In the genomic region with DNA sequence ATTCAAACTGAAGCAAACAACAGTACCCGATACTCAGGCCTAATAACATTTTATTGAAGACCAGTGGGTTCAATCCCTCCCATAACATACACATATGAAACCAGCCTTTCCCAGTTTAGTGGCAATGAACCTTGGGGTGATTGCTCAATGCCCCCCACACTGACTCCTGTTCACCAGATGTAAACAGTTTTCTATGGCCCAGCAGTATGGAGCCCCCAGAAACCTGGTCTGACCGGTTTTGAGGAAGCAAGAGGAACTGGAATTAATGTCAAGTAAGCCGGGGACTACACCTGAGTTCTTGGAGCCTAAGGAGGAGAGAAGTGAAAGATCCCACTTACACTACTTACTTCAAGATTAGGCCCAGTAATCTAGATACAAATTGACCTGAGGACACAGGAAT, we compare ENCODE assay signal across 22 mouse cellular contexts. TPM values are rescaled to one million over a fixed set of nuclear protein-coding genes. Genes with fewer than 3 reads are reported as not detected.
DNase-seq lines count a peak whose midpoint lies in the region; ATAC-seq lines count a peak whose summit lies in the region.
"Had no signal": no experiment of that assay in that cellular context is flagged by ENCODE, and none has a peak within 500 bp of the region (broad histone marks: within the 10 kb centered on the region; RNA-seq: fewer than 3 reads in every experiment).

No protein-coding gene starts in this region.

- H3K4me1 ChIP-seq in embryonic facial prominence, embryonic 14.5 days (ENCODE audit: control insufficient read depth, insufficient read depth, low read length) = no peaks in the 10 kb centered on the region
- no peaks in the 10 kb centered on the region for H3K4me1 ChIP-seq in embryonic facial prominence, embryonic 10.5 days
- H3K4me1 ChIP-seq in lung, embryonic 16.5 days (replicated peaks; ENCODE audit: control insufficient read depth, insufficient read depth, low read length) = peaks cover 27% of the 10 kb centered on the region
- H3K4me1 ChIP-seq in stomach, embryonic 14.5 days (ENCODE audit: control insufficient read depth, insufficient read depth, low read length) = no peaks in the 10 kb centered on the region; the same call in 1 of the 2 replicates
- H3K4me1 ChIP-seq: embryonic facial prominence, embryonic 13.5 days; forebrain, embryonic 13.5 days; hindbrain, embryonic 10.5 days had no signal

- peaks cover 40% of the 10 kb centered on the region for H3K36me3 ChIP-seq in embryonic facial prominence, embryonic 14.5 days (ENCODE audit: control insufficient read depth, insufficient read depth, low read length)
- peaks cover 46% of the 10 kb centered on the region for H3K36me3 ChIP-seq in embryonic facial prominence, embryonic 10.5 days (replicated peaks)
- peaks cover 15% of the 10 kb centered on the region for H3K36me3 ChIP-seq in lung, embryonic 16.5 days (ENCODE audit: control insufficient read depth, insufficient read depth, low read length)
- peaks cover 17% of the 10 kb centered on the region; the same call in 1 of the 2 replicates for H3K36me3 ChIP-seq in stomach, embryonic 14.5 days (ENCODE audit: control insufficient read depth, insufficient read depth, low read length)

- peak; percentile 53; the same call in 1 of the 2 replicates for ATAC-seq in embryonic facial prominence, embryonic 14.5 days (ENCODE audit: low read depth)
- peak; percentile 47; the same call in 1 of the 2 replicates for ATAC-seq in lung, embryonic 16.5 days (ENCODE audit: low read depth)
- ATAC-seq in stomach, embryonic 14.5 days (ENCODE audit: insufficient number of reproducible peaks, insufficient read depth, low FRiP score, low read depth) = peak; percentile 62
- ATAC-seq: CD4-positive, CD25-positive, alpha-beta regulatory T cell, adult 4 months; forebrain, embryonic 13.5 days had no signal

- peak; percentile 47 for DNase-seq in embryonic facial prominence, embryonic 14.5 days (ENCODE audit: low spot score)
- no peak for DNase-seq in embryonic facial prominence, embryonic 10.5 days (ENCODE audit: low spot score)
- DNase-seq in lung, postnatal 25 days (ENCODE audit: low spot score) = no peak
- DNase-seq in kidney, postnatal 14 days = no peak
- no peak for DNase-seq in layer of hippocampus, adult 8-10 months (ENCODE audit: low spot score in 2 of 2)
- DNase-seq: adrenal gland, adult 8-10 months; adrenal gland, postnatal 36 days; cerebellum, adult 2 months; cerebellum, postnatal 10 days; embryo, embryonic 11 days; gastrocnemius, adult 2 months; gastrocnemius, postnatal 25 days had no signal

- H3K27me3 ChIP-seq in embryonic facial prominence, embryonic 14.5 days (replicated peaks; ENCODE audit: control insufficient read depth, insufficient read depth, low read length) = no peaks in the 10 kb centered on the region
- H3K27me3 ChIP-seq in embryonic facial prominence, embryonic 10.5 days (replicated peaks; ENCODE audit: low read depth, poor library complexity, severe bottlenecking) = no peaks in the 10 kb centered on the region
- H3K27me3 ChIP-seq in lung, embryonic 16.5 days (ENCODE audit: control insufficient read depth, insufficient read depth, low read depth, low read length) = no peaks in the 10 kb centered on the region
- no peaks in the 10 kb centered on the region for H3K27me3 ChIP-seq in stomach, embryonic 14.5 days (ENCODE audit: control insufficient read depth, insufficient read depth, low read length)
- H3K27me3 ChIP-seq: embryonic facial prominence, embryonic 13.5 days; forebrain, embryonic 13.5 days; heart, embryonic 12.5 days had no signal

- 81% methylated on average over 3 of the region's 3 CpGs for WGBS in embryonic facial prominence, embryonic 14.5 days
- WGBS in embryonic facial prominence, embryonic 10.5 days = 74% methylated on average over 3 of the region's 3 CpGs
- WGBS in lung, embryonic 16.5 days = 73% methylated on average over 3 of the region's 3 CpGs
- 67% methylated on average over 3 of the region's 3 CpGs for WGBS in stomach, embryonic 14.5 days

- no peak overlapping the region for H3K4me3 ChIP-seq in embryonic facial prominence, embryonic 14.5 days (ENCODE audit: low read depth, low read length)
- H3K4me3 ChIP-seq in embryonic facial prominence, embryonic 10.5 days = no peak overlapping the region
- no peak overlapping the region for H3K4me3 ChIP-seq in lung, embryonic 16.5 days (ENCODE audit: low read length)
- H3K4me3 ChIP-seq in stomach, embryonic 14.5 days (ENCODE audit: low read depth, low read length) = no peak overlapping the region
- H3K4me3 ChIP-seq: embryonic facial prominence, embryonic 13.5 days; forebrain, embryonic 13.5 days; gastrocnemius, adult 2 months; heart, embryonic 12.5 days; hindbrain, embryonic 10.5 days had no signal

- H3K4me2 ChIP-seq in embryonic facial prominence, embryonic 14.5 days (ENCODE audit: low read depth, low read length) = no peak overlapping the region
- no peak overlapping the region for H3K4me2 ChIP-seq in lung, embryonic 16.5 days (ENCODE audit: low read depth, low read length)
- H3K4me2 ChIP-seq in stomach, embryonic 14.5 days (replicated peaks; ENCODE audit: low read depth, low read length) = no peak overlapping the region
- H3K4me2 ChIP-seq: embryonic facial prominence, embryonic 13.5 days; forebrain, embryonic 13.5 days; heart, embryonic 12.5 days had no signal

- no peak overlapping the region for H3K9ac ChIP-seq in embryonic facial prominence, embryonic 14.5 days (ENCODE audit: low read depth, low read length)
- H3K9ac ChIP-seq in lung, embryonic 16.5 days (ENCODE audit: low read length) = no peak overlapping the region
- no peak overlapping the region for H3K9ac ChIP-seq in stomach, embryonic 14.5 days (replicated peaks; ENCODE audit: low read depth, low read length)
- H3K9ac ChIP-seq: embryonic facial prominence, embryonic 13.5 days; forebrain, embryonic 13.5 days; heart, embryonic 12.5 days had no signal

- no peak overlapping the region for H3K27ac ChIP-seq in embryonic facial prominence, embryonic 14.5 days (replicated peaks; ENCODE audit: low read depth, low read length)
- no peak overlapping the region for H3K27ac ChIP-seq in embryonic facial prominence, embryonic 10.5 days (replicated peaks)
- H3K27ac ChIP-seq in lung, embryonic 16.5 days (ENCODE audit: low read length) = peak overlapping the region; percentile 51
- no peak overlapping the region for H3K27ac ChIP-seq in stomach, embryonic 14.5 days (ENCODE audit: low read length)
- H3K27ac ChIP-seq: embryonic facial prominence, embryonic 13.5 days; forebrain, embryonic 13.5 days; gastrocnemius, adult 2 months; hindbrain, embryonic 10.5 days had no signal

- no peaks in the 10 kb centered on the region for H3K9me3 ChIP-seq in embryonic facial prominence, embryonic 14.5 days (ENCODE audit: control insufficient read depth, low read length)
- H3K9me3 ChIP-seq in embryonic facial prominence, embryonic 10.5 days = no peaks in the 10 kb centered on the region
- H3K9me3 ChIP-seq in lung, embryonic 16.5 days (ENCODE audit: control insufficient read depth, low read length) = no peaks in the 10 kb centered on the region
- H3K9me3 ChIP-seq in stomach, embryonic 14.5 days (ENCODE audit: control insufficient read depth, low read depth, low read length) = no peaks in the 10 kb centered on the region
- H3K9me3 ChIP-seq: embryonic facial prominence, embryonic 13.5 days; forebrain, embryonic 13.5 days; G1E; heart, embryonic 12.5 days; hindbrain, embryonic 10.5 days had no signal

RNA-seq across cellular contexts. Expression of a gene that starts 38.2 kb away (rescaled TPM):
- 112 and 117 TPM in 2 replicates for polyA plus RNA-seq in embryonic facial prominence, embryonic 14.5 days (2014; fragmentation: Nextera tagmentation; extraction: Ambion mirVana)
- polyA plus RNA-seq in embryonic facial prominence, embryonic 10.5 days (2016; fragmentation: Nextera tagmentation; extraction: Ambion mirVana) = 70.7 and 79.7 TPM in 2 replicates
- 102 and 106 TPM in 2 replicates for polyA plus RNA-seq in lung, embryonic 16.5 days (2015; fragmentation: Nextera tagmentation; extraction: Ambion mirVana)
- polyA plus RNA-seq in stomach, embryonic 14.5 days (2014; fragmentation: Nextera tagmentation; extraction: Ambion mirVana) = 127 and 142 TPM in 2 replicates
- 100 to 1,000 TPM; 192 to 212 (median 195) TPM for total RNA-seq in layer of hippocampus, adult 8-10 months (2022)

RNA-seq across cellular contexts. Expression of a gene that starts 55.3 kb away (rescaled TPM):
- polyA plus RNA-seq in embryonic facial prominence, embryonic 14.5 days (2014; fragmentation: Nextera tagmentation; extraction: Ambion mirVana) = 1,165 and 1,732 TPM in 2 replicates
- 0.54 and 1.3 TPM in 2 replicates for polyA plus RNA-seq in embryonic facial prominence, embryonic 10.5 days (2016; fragmentation: Nextera tagmentation; extraction: Ambion mirVana)
- polyA plus RNA-seq in lung, embryonic 16.5 days (2015; fragmentation: Nextera tagmentation; extraction: Ambion mirVana) = 63.4 and 144 TPM in 2 replicates
- polyA plus RNA-seq in stomach, embryonic 14.5 days (2014; fragmentation: Nextera tagmentation; extraction: Ambion mirVana) = 14.9 and 19.0 TPM in 2 replicates
- 1 to 10 TPM in 1 of 4 experiments, under 1 TPM in 3; 0.57 to 3.9 (median 0.89) TPM for total RNA-seq in layer of hippocampus, adult 8-10 months (2022)
- total RNA-seq: common myeloid progenitor, adult 5-6 weeks; granulocyte monocyte progenitor cell, adult 5-6 weeks had no signal
- polyA plus RNA-seq: CD4-positive, CD25-positive, alpha-beta regulatory T cell, adult 4 months; G1E had no signal
